Comparison of ENCODE assay signal across 15 mouse cellular contexts in the genomic region with DNA sequence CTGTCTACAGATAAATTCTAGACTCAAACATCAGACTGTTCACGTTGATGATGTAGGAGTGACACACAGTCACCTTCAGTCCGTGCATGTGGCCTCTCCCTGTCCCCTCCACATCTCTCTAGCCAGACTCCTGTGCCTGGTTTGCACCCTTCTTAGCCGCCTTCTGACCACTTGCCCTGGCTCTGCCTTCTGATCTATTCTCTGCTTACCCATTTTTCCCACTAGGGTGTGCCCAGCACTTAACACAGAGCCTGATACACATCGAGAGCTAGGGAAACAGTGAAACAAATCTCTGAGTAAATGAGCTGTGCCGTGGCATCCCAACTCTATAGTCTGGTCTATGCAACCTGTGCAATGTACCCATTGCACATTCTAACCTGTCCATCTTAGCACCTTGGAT.
DNase-seq lines count a peak whose midpoint lies in the region; ATAC-seq and TF ChIP-seq lines count a peak whose summit lies in the region.
"Had no signal": no experiment of that assay in that cellular context is flagged by ENCODE, and none has a peak within 500 bp of the region (broad histone marks: within the 10 kb centered on the region; RNA-seq: fewer than 3 reads in every experiment).

No protein-coding gene starts in this region.

- no peaks in the 10 kb centered on the region for H3K27me3 ChIP-seq in heart, postnatal 0 days (ENCODE audit: control insufficient read depth, insufficient read depth, low read length)
- H3K27me3 ChIP-seq in heart, embryonic 11.5 days (ENCODE audit: control insufficient read depth, insufficient read depth, low read length) = no peaks in the 10 kb centered on the region
- H3K27me3 ChIP-seq in liver, embryonic 14.5 days (ENCODE audit: control insufficient read depth, insufficient read depth, low read length) = no peaks in the 10 kb centered on the region
- no peaks in the 10 kb centered on the region for H3K27me3 ChIP-seq in kidney, embryonic 16.5 days (ENCODE audit: insufficient read depth, low read length)
- H3K27me3 ChIP-seq: forebrain, embryonic 15.5 days; heart, embryonic 15.5 days; Patski had no signal

- 45% methylated on average over 5 of the region's 5 CpGs for WGBS in heart, postnatal 0 days
- 43% methylated on average over 5 of the region's 5 CpGs for WGBS in heart, embryonic 11.5 days (ENCODE audit: insufficient replicate concordance)
- WGBS in liver, embryonic 14.5 days (ENCODE audit: insufficient replicate concordance) = 47% methylated on average over 5 of the region's 5 CpGs
- WGBS in kidney, embryonic 16.5 days = 34% methylated on average over 5 of the region's 5 CpGs

- peaks cover 11% of the 10 kb centered on the region for H3K4me1 ChIP-seq in heart, postnatal 0 days (ENCODE audit: control insufficient read depth, insufficient read depth)
- peaks cover 33% of the 10 kb centered on the region for H3K4me1 ChIP-seq in heart, embryonic 11.5 days (ENCODE audit: control insufficient read depth, insufficient read depth, low read length)
- H3K4me1 ChIP-seq in liver, embryonic 14.5 days (replicated peaks; ENCODE audit: control insufficient read depth in 2 of 2, insufficient read depth in 2 of 2, low read length in 1 of 2) = 0 out of 4 replicates have a peak, but pooled peaks cover 0 to 2% of the 10 kb centered on the region in 2 experiments
- H3K4me1 ChIP-seq in kidney, embryonic 16.5 days (ENCODE audit: insufficient read depth, low read length) = peaks cover 15% of the 10 kb centered on the region
- H3K4me1 ChIP-seq: forebrain, embryonic 15.5 days had no signal

- no peak overlapping the region for H3K4me2 ChIP-seq in heart, postnatal 0 days (ENCODE audit: low read depth, low read length)
- H3K4me2 ChIP-seq in heart, embryonic 11.5 days = no peak overlapping the region
- H3K4me2 ChIP-seq in liver, embryonic 14.5 days (ENCODE audit: low read depth) = no peak overlapping the region
- H3K4me2 ChIP-seq in kidney, embryonic 16.5 days (replicated peaks; ENCODE audit: low read depth, low read length) = no peak overlapping the region
- H3K4me2 ChIP-seq: forebrain, embryonic 15.5 days; heart, embryonic 15.5 days had no signal

- peak; percentile 23; the same call in 1 of the 2 replicates for TF ChIP-seq CTCF in heart, postnatal 0 days (IDR thresholded peaks at IDR 0.05; ENCODE audit: low read depth)
- peak; percentile 20; the same call in 1 of the 2 replicates for TF ChIP-seq CTCF in liver, embryonic 14.5 days (IDR thresholded peaks at IDR 0.05; ENCODE audit: low read depth)

- no peak for TF ChIP-seq EP300 in heart, postnatal 0 days (IDR thresholded peaks at IDR 0.05; ENCODE audit: low read depth)
- TF ChIP-seq EP300 in liver, embryonic 14.5 days (IDR thresholded peaks at IDR 0.05; ENCODE audit: low read depth) = no peak

- H3K36me3 ChIP-seq in heart, postnatal 0 days (replicated peaks; ENCODE audit: control insufficient read depth, insufficient read depth, low read length) = no peaks in the 10 kb centered on the region
- no peaks in the 10 kb centered on the region for H3K36me3 ChIP-seq in heart, embryonic 11.5 days (ENCODE audit: control insufficient read depth, insufficient read depth, low read length)
- no peaks in the 10 kb centered on the region for H3K36me3 ChIP-seq in liver, embryonic 14.5 days (replicated peaks; ENCODE audit: control insufficient read depth, insufficient read depth, low read depth)
- H3K36me3 ChIP-seq in kidney, embryonic 16.5 days (ENCODE audit: insufficient read depth, low read length) = no peaks in the 10 kb centered on the region
- H3K36me3 ChIP-seq: forebrain, embryonic 15.5 days; heart, embryonic 15.5 days had no signal

- H3K27ac ChIP-seq in heart, postnatal 0 days (ENCODE audit: low read depth) = no peak overlapping the region
- H3K27ac ChIP-seq in heart, embryonic 11.5 days (ENCODE audit: low read depth, low read length) = no peak overlapping the region
- no peak overlapping the region for H3K27ac ChIP-seq in liver, embryonic 14.5 days
- H3K27ac ChIP-seq in kidney, embryonic 16.5 days (ENCODE audit: low read length) = no peak overlapping the region
- H3K27ac ChIP-seq: forebrain, embryonic 15.5 days; heart, embryonic 15.5 days had no signal

- ATAC-seq in heart, postnatal 0 days (ENCODE audit: insufficient read depth, low read depth) = no peak
- ATAC-seq in heart, embryonic 11.5 days (replicated peaks; ENCODE audit: insufficient number of reproducible peaks, low FRiP score, low TSS enrichment) = no peak
- no peak for ATAC-seq in liver, embryonic 14.5 days (ENCODE audit: insufficient read depth)
- ATAC-seq in kidney, embryonic 16.5 days (ENCODE audit: low FRiP score, low TSS enrichment) = no peak
- ATAC-seq: CD4-positive, CD25-positive, alpha-beta regulatory T cell, adult 4 months; forebrain, embryonic 15.5 days; hindbrain, embryonic 16.5 days; Patski had no signal

- H3K9ac ChIP-seq in heart, postnatal 0 days (replicated peaks; ENCODE audit: low read depth, low read length) = no peak overlapping the region
- no peak overlapping the region for H3K9ac ChIP-seq in heart, embryonic 11.5 days (ENCODE audit: low read depth, low read length)
- H3K9ac ChIP-seq in liver, embryonic 14.5 days (replicated peaks) = no peak overlapping the region
- H3K9ac ChIP-seq in kidney, embryonic 16.5 days (replicated peaks; ENCODE audit: low read length) = 0 out of 2 replicates have a peak overlapping the region, but pooled peaks have one; percentile 1
- H3K9ac ChIP-seq: forebrain, embryonic 15.5 days; heart, embryonic 15.5 days had no signal

- no peaks in the 10 kb centered on the region for H3K9me3 ChIP-seq in heart, postnatal 0 days (replicated peaks; ENCODE audit: control insufficient read depth, low read length)
- no peaks in the 10 kb centered on the region for H3K9me3 ChIP-seq in heart, embryonic 11.5 days (replicated peaks; ENCODE audit: control insufficient read depth, low read length)
- H3K9me3 ChIP-seq in liver, embryonic 14.5 days (ENCODE audit: control insufficient read depth, low read length) = no peaks in the 10 kb centered on the region
- no peaks in the 10 kb centered on the region for H3K9me3 ChIP-seq in kidney, embryonic 16.5 days (ENCODE audit: low read length)
- H3K9me3 ChIP-seq: forebrain, embryonic 15.5 days; heart, embryonic 15.5 days had no signal

- H3K4me3 ChIP-seq in heart, postnatal 0 days (ENCODE audit: low read depth, low read length) = no peak overlapping the region
- H3K4me3 ChIP-seq in heart, embryonic 11.5 days (ENCODE audit: low read depth, low read length) = no peak overlapping the region
- H3K4me3 ChIP-seq in liver, embryonic 14.5 days (ENCODE audit: insufficient read depth in 1 of 2, low read depth in 2 of 2, low read length in 2 of 2) = no peak overlapping the region
- no peak overlapping the region for H3K4me3 ChIP-seq in kidney, embryonic 16.5 days (ENCODE audit: low read length)
- H3K4me3 ChIP-seq: forebrain, embryonic 15.5 days; heart, embryonic 15.5 days had no signal

- DNase-seq in heart, postnatal 0 days (ENCODE audit: low spot score) = no peak
- no peak for DNase-seq in liver, embryonic 14.5 days (ENCODE audit: low read depth in 3 of 3, low spot score in 3 of 3)
- no peak for DNase-seq in liver
- DNase-seq in lung, postnatal 36 days = peak; percentile 60
- DNase-seq in adrenal gland, postnatal 36 days = no peak
- DNase-seq: gastrocnemius, postnatal 14 days; layer of hippocampus, adult 9-11 months; left cerebral cortex, postnatal 4 days had no signal
